Mouse (Mus musculus) gastrocnemius, postnatal 25 days (tissue): Measurements from ENCODE around the gene Wdr89. TPM values are rescaled to one million over a fixed set of nuclear protein-coding genes. Genes with fewer than 3 reads are reported as not detected.
"Not testable (repeated sequence)": the region's sequence is repeated elsewhere in the genome, so short reads cannot be mapped to it uniquely, and the experiment has no call there.

Experiments used
- DNase-seq: peaks from one replicate; pipeline ENCODE4 v3.0.0; 2022
- long read RNA-seq, 2 experiments: library from polyadenylated mRNA; stranded (forward); transcript quantifications; one replicate each; pipeline ENCODE4 v2.0.0; 2021
- total RNA-seq, 2 experiments: library from RNA; stranded (reverse); gene quantifications; 1 replicate in 1 of 2; 2 replicates in 1 of 2; pipeline ENCODE4 v1.2.3; 2021

The Wdr89 gene
- 1 to 10 TPM; 1.6 to 1.7 TPM for total RNA-seq
- long read RNA-seq, experiment 1, partial matches to known transcripts = 0 of 21 reads
- long read RNA-seq, experiment 1, other reads (novel, unspliced or antisense) = 21 of 21 reads
- long read RNA-seq, experiment 2, partial matches to known transcripts = 0 of 11 reads
- long read RNA-seq, experiment 2, other reads (novel, unspliced or antisense) = 11 of 11 reads

GRCm38 (mm10) chr12:75669258-75670106, at the start of gene Wdr89:
Wdr89 (minus strand) TSS chr12:75669537.
- DNase-seq = peak; percentile 100

GRCm38 (mm10) chr12:75713596-75713995, 44.3 kb upstream of the Wdr89 start:
- DNase-seq = no peak

- not testable (repeated sequence) for DNase-seq
These were observed 43.6 kb upstream of the Wdr89 start for GRCm38 (mm10) chr12:75712905-75713304.

GRCm38 (mm10) chr12:75710596-75711376, 41.4 kb upstream of the Wdr89 start:
- no peak for DNase-seq

GRCm38 (mm10) chr12:75709506-75709905, 40.2 kb upstream of the Wdr89 start:
- no peak for DNase-seq

GRCm38 (mm10) chr12:75706670-75707069, 37.3 kb upstream of the Wdr89 start:
- no peak for DNase-seq

- no peak for DNase-seq
These were observed 33.4 kb upstream of the Wdr89 start for GRCm38 (mm10) chr12:75702739-75703122.

GRCm38 (mm10) chr12:75702084-75702738, 32.9 kb upstream of the Wdr89 start:
- DNase-seq = peak; percentile 25

GRCm38 (mm10) chr12:75701173-75702083, 32.1 kb upstream of the Wdr89 start:
- DNase-seq = peak; percentile 35

- no peak for DNase-seq
These were observed 29.4 kb upstream of the Wdr89 start for GRCm38 (mm10) chr12:75698692-75699091.

GRCm38 (mm10) chr12:75695845-75696244, 26.5 kb upstream of the Wdr89 start:
- not testable (repeated sequence) for DNase-seq

GRCm38 (mm10) chr12:75689003-75689402, 19.7 kb upstream of the Wdr89 start:
- no peak for DNase-seq

- DNase-seq = no peak
These were observed 18.0 kb upstream of the Wdr89 start for GRCm38 (mm10) chr12:75687314-75687713.

GRCm38 (mm10) chr12:75684026-75684425, 14.7 kb upstream of the Wdr89 start:
- DNase-seq = not testable (repeated sequence)

GRCm38 (mm10) chr12:75683598-75683997, 14.3 kb upstream of the Wdr89 start:
- DNase-seq = no peak

- DNase-seq = no peak
These were observed 13.5 kb upstream of the Wdr89 start for GRCm38 (mm10) chr12:75682842-75683241.

GRCm38 (mm10) chr12:75681101-75681500, 11.8 kb upstream of the Wdr89 start:
- no peak for DNase-seq

GRCm38 (mm10) chr12:75678393-75678792, 9.1 kb upstream of the Wdr89 start:
- no peak for DNase-seq

GRCm38 (mm10) chr12:75672630-75673029, 3.3 kb upstream of the Wdr89 start:
- no peak for DNase-seq

GRCm38 (mm10) chr12:75671759-75672315, 2.5 kb upstream of the Wdr89 start:
- DNase-seq = no peak

- DNase-seq = no peak
These were observed 1.3 kb upstream of the Wdr89 start for GRCm38 (mm10) chr12:75670611-75671010.
